Mouse (Mus musculus): ENCODE data around the gene Mas1. TPM values are rescaled to one million over a fixed set of nuclear protein-coding genes. Genes with fewer than 3 reads are reported as not detected.
"Not testable (repeated sequence)": the region's sequence is repeated elsewhere in the genome, so short reads cannot be mapped to it uniquely, and the experiment has no call there.

Mas1 gene
- total RNA-seq (2021) = not detected in 2 replicates
- long read RNA-seq, experiment 1 = 0 reads
- long read RNA-seq, experiment 2 = 0 reads

DNA sequence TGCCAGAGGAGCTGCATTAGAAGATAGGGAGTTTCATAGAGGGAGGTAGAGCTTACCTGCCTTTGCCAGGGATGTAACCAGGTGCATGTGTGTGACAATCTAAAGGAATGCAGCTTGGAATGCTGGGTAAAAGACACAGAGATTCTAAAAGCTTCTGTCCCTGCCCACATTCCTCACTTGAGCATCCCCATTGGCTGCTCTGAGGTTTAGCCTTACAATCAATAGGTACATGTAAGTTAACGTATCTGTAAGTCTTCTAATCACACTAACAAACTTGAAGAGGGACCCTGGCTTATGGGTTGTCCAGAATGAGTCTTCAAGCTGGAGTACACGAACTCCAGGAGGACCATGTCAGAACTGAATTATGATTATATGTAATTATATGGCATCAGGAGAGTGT is at the start of gene Mas1:
TSS of gene Mas1 (minus strand) at position 101 of the 400 bp plus-strand sequence.
- DNase-seq = no peak

DNA sequence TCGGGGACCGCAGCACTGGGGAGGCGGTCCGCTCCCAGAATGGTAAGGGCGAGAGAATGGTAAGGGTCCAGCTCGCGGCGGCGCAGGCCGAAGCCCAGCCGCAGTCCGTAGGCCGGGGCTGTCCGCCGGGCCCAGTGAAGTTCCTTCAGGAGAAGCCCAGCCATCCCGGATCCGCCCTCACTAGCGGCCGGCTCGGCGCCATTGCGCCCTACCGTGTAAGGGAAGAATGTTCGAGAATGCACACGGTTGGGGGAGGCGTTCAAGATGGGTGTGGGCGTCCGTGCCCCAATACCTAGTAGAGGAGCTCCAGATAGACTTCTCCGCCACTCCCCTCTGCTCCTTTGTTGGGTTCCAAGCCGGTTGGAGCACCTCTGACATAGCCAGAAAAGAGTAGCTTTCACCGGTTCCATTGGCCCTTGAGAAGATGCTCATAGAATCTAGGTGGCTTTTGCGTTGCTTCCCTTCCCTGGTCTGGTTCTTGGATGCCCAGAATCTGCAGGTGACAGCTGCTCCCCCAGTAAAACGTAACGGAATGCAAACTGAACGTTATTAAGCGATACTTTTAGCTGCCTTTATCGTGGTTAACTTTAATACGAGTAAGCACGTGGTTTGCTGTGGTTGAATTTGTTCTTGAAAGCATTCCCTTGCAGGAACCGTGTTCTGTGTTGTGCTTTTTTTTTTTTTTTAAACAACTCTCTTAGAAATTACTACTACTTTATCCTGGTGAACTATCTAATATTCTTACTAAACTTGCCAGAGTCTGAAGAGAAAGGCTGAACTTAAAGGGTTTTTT is 48.8 kb upstream of the Mas1 start:
- DNase-seq = peak; percentile 68

DNA sequence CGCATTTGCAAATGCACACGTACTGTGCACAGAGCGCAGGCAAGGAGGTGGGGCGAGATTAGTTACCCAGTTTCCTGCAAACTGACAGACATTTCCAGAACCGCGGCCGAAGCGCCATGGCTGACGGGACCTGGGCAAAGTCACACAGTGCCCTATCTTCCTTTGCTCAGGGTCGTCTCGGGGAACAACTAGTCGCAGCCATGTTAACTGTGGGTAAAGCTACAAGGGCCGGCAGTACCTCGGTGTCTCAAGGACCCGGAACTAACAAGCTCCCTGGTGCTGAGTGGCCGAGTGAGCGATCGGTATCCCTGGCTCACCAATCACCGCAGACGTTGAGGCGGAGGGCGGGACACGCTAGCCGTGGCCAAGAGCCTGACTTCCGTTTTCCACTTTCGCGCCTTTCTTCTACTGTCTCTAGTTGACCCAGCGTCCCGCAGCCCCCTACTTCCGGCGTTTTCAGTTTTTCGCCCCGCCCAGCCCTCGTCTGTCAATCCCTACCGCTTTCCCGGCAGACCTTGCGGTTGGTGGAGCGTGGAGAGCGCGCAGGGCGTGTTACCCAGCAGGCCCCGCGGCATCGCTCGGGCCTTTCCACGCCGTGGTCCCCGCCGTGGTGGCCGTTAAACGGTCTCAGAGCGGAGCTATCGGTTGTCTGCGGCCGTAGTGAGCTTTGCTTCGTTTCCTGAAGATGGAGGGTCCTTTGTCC is 48.1 kb upstream of the Mas1 start, which contains the start of gene Mrpl18:
TSS of gene Mrpl18 (minus strand) at position 465 of the 703 bp plus-strand sequence.
- peak; percentile 99 for DNase-seq

- DNase-seq = peak; percentile 56
These were observed 47.5 kb upstream of the Mas1 start, which contains the start of gene Tcp1 for GRCm38 (mm10) chr17:12915488-12915880. Gene Tcp1 (plus strand): TSS chr17:12915701.

- DNase-seq = no peak
These were observed 42.4 kb upstream of the Mas1 start for GRCm38 (mm10) chr17:12910391-12910790.

DNA sequence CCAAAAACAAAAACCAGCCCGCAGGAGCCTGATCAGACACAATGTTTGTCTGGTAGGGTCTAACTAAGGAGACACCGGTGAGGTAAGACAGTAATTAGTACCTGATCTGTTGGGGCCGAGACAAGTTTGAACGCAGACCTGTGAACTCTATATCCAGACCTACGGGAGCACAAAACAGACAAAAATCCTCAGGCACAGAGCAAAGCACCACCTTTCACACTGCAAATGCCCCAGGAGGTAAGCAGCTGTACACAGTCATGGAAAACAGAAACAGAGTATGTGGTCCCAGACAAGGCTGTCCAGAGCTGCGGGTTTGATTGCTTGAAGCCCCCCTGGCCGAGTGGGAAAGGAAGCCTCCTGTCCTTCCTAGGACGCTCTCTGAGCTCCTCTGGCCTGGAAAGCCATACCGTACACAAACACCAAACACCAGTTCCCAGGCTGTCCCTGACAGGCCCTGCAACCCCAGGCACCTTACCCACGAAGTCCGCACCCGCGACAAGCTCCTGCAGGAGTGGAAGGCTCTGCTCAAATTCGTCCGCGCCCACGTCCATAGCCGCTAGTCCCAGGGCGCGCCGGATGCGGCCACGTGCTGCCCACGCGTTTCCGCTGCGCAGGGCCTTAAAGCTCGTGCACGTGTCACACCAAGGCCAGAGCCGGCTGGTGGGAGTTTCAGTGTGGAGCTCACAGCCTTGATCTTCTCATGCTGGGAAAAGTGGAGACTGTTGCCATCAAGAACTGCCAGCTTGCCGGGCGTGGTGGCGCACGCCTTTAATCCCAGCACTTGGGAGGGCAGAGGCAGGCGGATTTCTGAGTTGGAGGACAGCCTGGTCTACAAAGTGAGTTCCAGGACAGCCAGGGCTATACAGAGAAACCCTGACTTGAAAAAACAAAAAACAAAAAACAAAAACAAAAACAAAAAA is 41.7 kb upstream of the Mas1 start, which contains the start of gene Pnldc1:
TSS of gene Pnldc1 (minus strand) at position 870 of the 920 bp plus-strand sequence.
- peak; percentile 40 for DNase-seq

- no peak for DNase-seq
These were observed 38.5 kb upstream of the Mas1 start for GRCm38 (mm10) chr17:12906436-12906835.

DNA sequence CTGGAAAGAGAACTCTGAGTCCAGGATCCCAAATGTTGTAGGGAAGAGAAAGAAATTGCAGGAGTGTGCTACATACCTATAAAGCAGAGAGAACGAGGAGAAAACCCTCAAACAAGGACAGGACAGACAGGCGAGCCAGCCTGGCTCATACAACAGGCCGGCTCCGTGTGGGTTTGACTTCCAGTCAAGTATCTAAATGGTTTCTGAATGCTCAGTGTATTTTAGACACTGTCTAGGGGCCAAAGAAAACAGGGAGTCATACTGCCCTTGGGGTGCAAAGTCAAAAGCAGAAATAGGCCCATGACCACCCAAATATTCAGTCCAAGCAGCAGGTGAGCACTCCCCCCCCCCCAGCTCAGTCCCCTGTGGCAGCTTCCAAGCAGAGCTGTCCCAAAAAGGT is 37.9 kb upstream of the Mas1 start:
- no peak for DNase-seq

GRCm38 (mm10) chr17:12904349-12904748 is 36.4 kb upstream of the Mas1 start:
- DNase-seq = no peak

GRCm38 (mm10) chr17:12903372-12904333 is 35.7 kb upstream of the Mas1 start:
- DNase-seq = no peak

DNA sequence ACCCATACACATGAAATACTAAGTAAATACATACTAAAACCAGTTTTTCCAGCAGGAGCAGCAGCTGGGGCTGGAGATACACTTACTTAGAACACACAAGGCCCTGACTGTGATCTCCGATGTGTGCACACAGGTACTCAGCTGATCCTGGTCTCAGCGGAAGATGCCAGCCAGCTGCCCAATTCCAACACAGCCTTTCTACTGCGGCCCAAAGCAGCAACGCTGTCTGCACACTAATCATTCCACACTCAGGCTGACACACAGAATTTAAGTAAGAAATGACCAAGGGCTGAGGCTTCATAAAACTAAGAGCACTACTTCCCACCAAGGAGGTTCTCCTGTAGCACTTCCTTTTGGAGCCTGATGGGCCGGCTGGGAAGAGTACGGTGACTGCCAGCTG is 34.3 kb upstream of the Mas1 start:
- no peak for DNase-seq

DNA sequence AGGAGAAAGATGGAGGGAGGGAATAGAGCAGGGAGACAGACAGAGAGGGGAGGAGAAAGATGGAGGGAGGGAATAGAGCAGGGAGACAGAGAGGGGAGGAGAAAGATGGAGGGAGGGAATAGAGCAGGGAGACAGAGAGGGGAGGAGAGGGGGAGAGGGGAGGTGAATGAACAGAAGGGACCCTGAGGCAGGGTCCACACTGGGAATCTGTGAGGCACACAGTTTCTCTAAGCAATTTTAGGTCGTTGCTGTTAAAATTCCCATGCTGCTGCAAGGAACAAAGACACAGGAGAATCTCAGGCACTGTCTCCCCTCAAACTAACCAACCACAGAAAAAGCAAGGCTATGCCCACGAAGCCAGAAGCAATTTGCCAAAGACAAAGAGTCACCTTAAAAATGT is 30.7 kb upstream of the Mas1 start:
- not testable (repeated sequence) for DNase-seq

GRCm38 (mm10) chr17:12897674-12898073 is 29.7 kb upstream of the Mas1 start:
- DNase-seq = no peak

- DNase-seq = no peak
These were observed 24.1 kb upstream of the Mas1 start for GRCm38 (mm10) chr17:12892033-12892432.

DNA sequence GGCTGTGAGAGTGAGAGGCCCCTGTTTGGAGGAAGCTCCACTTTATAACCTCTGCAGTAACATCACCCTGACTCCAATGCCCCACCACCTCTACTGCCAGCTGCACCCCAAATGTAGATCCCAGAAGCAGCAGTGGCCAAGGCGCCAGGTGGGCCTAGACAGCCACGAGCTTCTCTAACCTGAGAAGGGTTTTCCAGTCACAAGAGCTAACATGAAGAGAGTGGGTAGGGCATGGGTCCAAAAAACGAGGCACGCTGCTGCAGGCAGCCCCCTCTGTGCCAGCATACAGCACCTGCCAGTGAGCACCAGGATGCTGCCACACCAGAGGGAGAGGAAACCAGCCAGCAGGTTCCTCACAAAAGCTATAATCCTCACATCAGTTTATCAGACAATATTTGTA is 23.1 kb upstream of the Mas1 start:
- no peak for DNase-seq

DNA sequence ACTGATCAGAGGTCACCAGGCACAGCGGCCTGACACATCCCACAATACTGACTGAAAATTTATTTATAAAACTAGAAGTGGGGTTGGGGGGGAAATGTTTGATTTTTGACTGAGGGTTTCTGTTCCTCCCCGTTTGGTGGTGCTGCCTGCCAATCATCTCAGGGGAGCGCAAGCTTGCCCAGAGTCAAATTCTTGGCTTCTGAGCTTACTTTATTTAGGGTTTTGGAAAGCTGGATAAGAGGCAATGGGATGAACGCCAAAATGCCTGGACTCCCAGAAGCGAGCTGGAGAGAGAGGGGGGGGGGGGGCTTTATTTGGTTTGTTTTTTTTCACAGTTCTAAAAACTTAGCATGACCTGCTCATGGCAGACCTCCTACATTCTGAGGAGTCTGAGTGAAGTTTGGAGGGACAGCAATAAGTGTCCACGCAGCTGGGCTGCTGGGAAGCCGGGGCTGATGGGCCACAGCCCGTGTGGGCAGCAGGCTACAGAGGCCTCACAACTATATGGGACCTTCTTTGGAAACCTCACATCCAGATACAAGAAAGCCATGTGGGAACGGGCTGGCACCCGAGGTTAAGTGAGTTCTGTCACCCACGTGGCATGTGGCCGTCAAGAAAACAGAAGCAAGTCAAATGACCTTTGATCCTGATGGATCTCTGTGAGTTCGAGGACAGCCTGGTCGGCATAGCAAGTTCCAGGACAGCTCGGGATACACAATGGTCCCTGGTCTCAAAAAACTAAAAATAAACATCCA is 19.3 kb upstream of the Mas1 start:
- DNase-seq = peak; percentile 17

- DNase-seq = no peak
These were observed 18.7 kb upstream of the Mas1 start for GRCm38 (mm10) chr17:12886620-12887019.

DNA sequence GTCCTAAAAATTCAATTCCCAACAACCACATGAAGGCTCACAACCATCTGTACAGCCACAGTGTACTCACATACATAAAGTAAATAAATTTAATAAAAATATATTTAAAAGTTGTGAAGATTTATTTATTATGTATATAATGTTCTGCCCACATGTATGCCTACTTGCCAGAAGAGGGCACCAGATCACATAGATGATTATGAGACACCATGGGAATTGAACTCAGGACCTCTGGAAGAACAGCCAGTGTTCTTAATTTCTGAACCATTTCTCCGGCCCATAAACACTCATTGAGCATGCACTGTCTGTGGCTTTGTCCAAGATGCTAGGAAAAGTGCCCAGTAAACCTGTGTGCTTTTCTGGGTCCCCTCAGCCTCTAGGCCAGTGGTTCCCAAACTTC is 13.3 kb upstream of the Mas1 start:
- DNase-seq = no peak

- peak; percentile 86 for DNase-seq
These were observed 12.2 kb upstream of the Mas1 start for GRCm38 (mm10) chr17:12880178-12880577.

- no peak for DNase-seq
These were observed 7.8 kb upstream of the Mas1 start, which contains the start of gene Mrgprh for GRCm38 (mm10) chr17:12875734-12876133. Gene Mrgprh (plus strand): TSS chr17:12876034.
